Comparison of ENCODE assay signal across 15 mouse cellular contexts in the genomic region with DNA sequence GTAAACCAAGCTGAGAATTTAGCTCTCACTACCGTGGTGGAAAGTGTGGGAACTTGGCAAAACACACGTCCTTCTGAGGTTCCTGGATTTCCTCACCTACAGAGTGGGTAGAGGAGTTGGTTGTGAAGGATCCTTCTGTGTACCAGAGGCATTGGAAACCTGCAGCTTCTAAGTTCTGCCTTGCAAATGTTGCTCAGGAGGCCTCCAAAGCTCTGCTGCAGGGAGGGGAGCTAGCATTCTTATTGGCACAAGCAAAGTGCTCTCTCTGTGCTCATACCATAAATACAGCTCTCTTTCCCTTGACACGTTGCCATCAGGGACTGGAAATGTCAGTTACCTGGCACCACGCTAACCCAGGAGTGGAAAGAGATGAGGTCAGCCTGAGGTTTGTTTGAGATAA.
A peak's percentile ranks its signal among the peaks of the same experiment; 100 is the strongest.
DNase-seq lines count a peak whose midpoint lies in the region; ATAC-seq lines count a peak whose summit lies in the region.
"Had no signal": no experiment of that assay in that cellular context is flagged by ENCODE, and none has a peak within 500 bp of the region (broad histone marks: within the 10 kb centered on the region; RNA-seq: fewer than 3 reads in every experiment).

No protein-coding gene starts in this region.

- intact Hi-C loops in left cerebral cortex, postnatal 36 days (cut with DNase I): no loop called here
- intact Hi-C loops in left cerebral cortex, postnatal 4 days (cut with DNase I): no loop called here

- peak; percentile 72 for ATAC-seq in frontal cortex, adult (ENCODE audit: low TSS enrichment)
- peak; percentile 16 for ATAC-seq in activated CD4-positive, CD25-positive, alpha-beta regulatory T cell, adult 4 months
- ATAC-seq in common myeloid progenitor, adult 5-6 weeks (replicated peaks; ENCODE audit: low read depth, poor library complexity, severe bottlenecking): 0 out of 2 replicates have a peak, but pooled peaks have one; percentile 11

- no peak for DNase-seq in frontal cortex, postnatal 25 days (ENCODE audit: low spot score in 2 of 2)
- peak; percentile 33 to 38 for DNase-seq in left cerebral cortex, postnatal 36 days (ENCODE audit: low spot score in 2 of 2)
- DNase-seq in left cerebral cortex, postnatal 4 days: no peak
- no peak for DNase-seq in embryo, embryonic 9.5 days (ENCODE audit: extremely low spot score)
- no peak for DNase-seq in thymus, adult 18-20 months
- DNase-seq: adrenal gland, postnatal 14 days; B cell, adult 2 months; gastrocnemius, adult 2 months; kidney, adult 11 months; kidney, postnatal 14 days; lung, adult 18-20 months; midbrain, embryonic 14.5 days had no signal

Comparison
In these comparisons a context has a peak if more than half of its experiments do, and no peak if none do; other contexts are left out.
1. DNase-seq: peak in left cerebral cortex, postnatal 36 days (2 of 2); none in frontal cortex, postnatal 25 days (0 of 2), left cerebral cortex, postnatal 4 days (single experiment), embryo, embryonic 9.5 days (single experiment) and thymus, adult 18-20 months (0 of 2).
2. ATAC-seq: peak in every context shown above with its lines; median percentile 72 in frontal cortex, adult; 16 in activated CD4-positive, CD25-positive, alpha-beta regulatory T cell, adult 4 months; 11 in common myeloid progenitor, adult 5-6 weeks.